Mouse (Mus musculus) urinary bladder, postnatal 14 days (tissue): ENCODE results near the gene Ube2o.

Source experiments
- DNase-seq: peaks from one replicate; pipeline ENCODE4 v3.0.0; 2021; ENCODE audit warnings: low spot score

Gene Ube2o

GRCm38 (mm10) chr11:116580711-116581375 lies 404 bp downstream of the Ube2o start:
- peak; percentile 43 for DNase-seq

DNA sequence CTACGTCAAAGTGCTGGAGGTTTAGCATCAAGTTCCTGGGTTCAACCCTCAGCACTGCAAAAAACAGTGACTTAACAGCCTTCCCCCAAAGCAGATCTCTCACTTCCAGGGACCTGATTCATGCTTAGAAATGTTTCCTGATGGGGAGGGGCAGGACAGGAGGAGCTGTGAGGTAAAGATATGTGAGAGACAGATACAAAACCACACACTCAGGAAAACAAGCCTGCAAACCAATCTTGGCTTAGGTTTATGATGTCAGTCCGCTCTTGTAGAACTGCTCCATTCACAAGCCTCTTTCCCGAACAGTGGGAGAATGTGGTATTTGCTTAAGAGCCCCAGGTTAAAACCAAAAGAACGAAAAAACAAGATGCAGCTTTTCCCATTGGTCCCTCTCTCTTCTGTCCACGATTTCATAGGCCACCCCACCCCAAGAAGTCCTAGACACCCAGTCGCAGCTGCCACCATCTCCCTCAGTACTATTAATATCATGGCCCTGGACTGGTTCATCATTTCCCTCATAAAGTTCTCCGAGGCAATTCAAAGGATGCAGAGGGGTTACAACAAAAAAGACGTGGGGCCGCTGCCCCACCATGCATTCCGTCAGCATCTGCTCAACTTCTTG lies 1.1 kb downstream of the Ube2o start:
- DNase-seq, result no peak

DNA sequence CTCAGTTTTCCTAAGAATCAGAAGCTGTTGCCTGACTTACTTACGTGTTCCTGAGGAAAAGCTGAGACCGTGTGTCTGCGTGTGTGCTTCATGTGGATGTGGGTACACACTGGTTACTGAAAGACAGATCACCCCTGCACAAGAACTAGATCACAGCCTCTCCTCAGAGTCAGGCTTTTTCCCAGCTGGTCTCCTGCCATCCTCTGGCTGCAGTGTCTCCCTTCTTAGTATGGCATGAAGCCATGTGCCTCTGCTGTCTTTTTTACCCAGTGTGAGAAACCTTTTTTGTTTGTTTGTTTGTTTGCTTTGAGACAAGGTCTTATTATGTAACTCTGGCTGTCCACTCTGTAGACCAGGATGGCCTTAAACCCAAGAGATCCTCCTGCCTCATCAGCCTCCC lies 2.0 kb downstream of the Ube2o start:
- DNase-seq, result no peak

GRCm38 (mm10) chr11:116575396-116575795 lies 5.9 kb downstream of the Ube2o start:
- no peak for DNase-seq

- DNase-seq, result no peak
These were observed 6.3 kb downstream of the Ube2o start for GRCm38 (mm10) chr11:116574982-116575381.

GRCm38 (mm10) chr11:116574486-116574885 lies 6.8 kb downstream of the Ube2o start:
- DNase-seq, result no peak

- DNase-seq, result no peak
These were observed 8.3 kb downstream of the Ube2o start for GRCm38 (mm10) chr11:116572756-116573543.

- no peak for DNase-seq
These were observed 9.2 kb downstream of the Ube2o start for GRCm38 (mm10) chr11:116571767-116572679.

DNA sequence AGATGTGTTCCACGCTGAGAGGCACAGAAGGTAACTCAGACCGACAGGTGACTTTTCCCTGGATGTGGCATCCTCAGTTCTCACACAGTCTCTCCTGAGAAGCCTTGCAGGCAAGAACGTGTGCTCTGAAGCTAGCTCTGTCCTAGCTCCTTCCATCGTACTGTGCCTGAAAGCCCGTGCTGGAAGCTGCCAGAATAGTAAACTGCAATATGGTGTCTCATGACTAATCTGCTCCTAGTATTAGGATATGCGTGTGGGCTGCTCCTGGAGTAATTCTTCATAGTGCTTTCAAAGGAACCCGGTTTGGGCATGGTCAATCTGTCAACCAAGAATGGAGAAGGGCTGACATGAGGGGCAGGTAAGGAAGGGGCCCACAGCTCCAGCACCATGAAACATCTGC lies 10.4 kb downstream of the Ube2o start:
- no peak for DNase-seq

DNA sequence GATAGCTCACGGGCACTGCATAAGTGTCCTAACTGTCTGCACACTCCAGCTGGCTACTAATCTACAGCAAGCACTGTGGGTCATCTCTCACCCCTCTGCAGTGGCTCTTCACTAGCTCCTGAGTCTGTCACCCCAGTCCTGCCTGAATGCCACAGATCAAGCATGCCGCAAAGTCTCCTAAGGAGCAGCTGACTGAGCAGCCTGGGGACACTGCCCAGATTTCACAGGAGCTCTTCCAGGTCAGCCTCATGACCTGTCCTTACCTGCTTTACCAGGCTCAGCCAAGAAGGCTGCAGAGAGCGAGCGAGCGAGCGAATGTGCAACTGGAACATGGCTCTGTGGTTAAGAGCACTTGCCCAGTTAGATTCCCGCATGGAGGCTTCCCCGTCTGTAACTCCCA lies 13.7 kb downstream of the Ube2o start:
- DNase-seq, result no peak

- peak; percentile 31 for DNase-seq
These were observed 15.8 kb downstream of the Ube2o start for GRCm38 (mm10) chr11:116565283-116566041.

- DNase-seq, result no peak
These were observed 24.9 kb downstream of the Ube2o start for GRCm38 (mm10) chr11:116556308-116556707.

- no peak for DNase-seq
These were observed 25.7 kb downstream of the Ube2o start for GRCm38 (mm10) chr11:116555572-116555971.

GRCm38 (mm10) chr11:116554171-116554878 lies 26.9 kb downstream of the Ube2o start:
- DNase-seq, result peak; percentile 34

- DNase-seq, result no peak
These were observed 29.1 kb downstream of the Ube2o start for GRCm38 (mm10) chr11:116552194-116552593.

GRCm38 (mm10) chr11:116550748-116551147 lies 30.5 kb downstream of the Ube2o start:
- no peak for DNase-seq

- DNase-seq, result no peak
These were observed 31.8 kb downstream of the Ube2o start for GRCm38 (mm10) chr11:116549273-116550038.

DNA sequence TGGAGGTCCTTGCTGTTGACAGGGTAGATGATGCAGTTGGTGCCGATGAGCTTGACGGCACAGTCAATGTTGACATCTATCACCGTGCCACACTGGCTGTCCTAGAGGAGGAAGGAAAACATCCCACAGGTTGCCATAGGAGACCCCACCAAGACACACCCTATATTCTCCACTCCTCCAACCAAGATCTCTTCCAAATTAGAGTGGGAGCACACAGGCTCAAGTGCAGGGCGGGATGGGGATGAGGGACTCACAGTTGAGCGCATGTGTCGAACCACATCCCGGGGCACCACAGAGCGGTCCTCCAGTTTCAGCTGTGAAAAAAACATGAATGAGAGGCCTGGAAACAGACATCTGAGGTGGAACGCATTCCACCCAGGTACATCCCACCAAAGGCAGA lies 32.5 kb downstream of the Ube2o start:
- no peak for DNase-seq

- no peak for DNase-seq
These were observed 33.8 kb downstream of the Ube2o start for GRCm38 (mm10) chr11:116547296-116548060.
